Mouse (Mus musculus) 3134 (cell line): ENCODE measurements around the gene Blvra.
"Not testable (repeated sequence)": the region's sequence is repeated elsewhere in the genome, so short reads cannot be mapped to it uniquely, and the experiment has no call there.

Experiments
- DNase-seq: peaks from one replicate; pipeline ENCODE4 v3.0.0-alpha.2; 2011; ENCODE audit warnings: low spot score; ENCODE audit not compliant: insufficient read length; ENCODE audit errors: extremely low read depth

Blvra gene

GRCm38 (mm10) chr2:127135255-127135654, 64.8 kb downstream of the Blvra start:
- DNase-seq, result not testable (repeated sequence)

- DNase-seq, result no peak
These were observed 66.5 kb downstream of the Blvra start for GRCm38 (mm10) chr2:127136979-127137378.

DNA sequence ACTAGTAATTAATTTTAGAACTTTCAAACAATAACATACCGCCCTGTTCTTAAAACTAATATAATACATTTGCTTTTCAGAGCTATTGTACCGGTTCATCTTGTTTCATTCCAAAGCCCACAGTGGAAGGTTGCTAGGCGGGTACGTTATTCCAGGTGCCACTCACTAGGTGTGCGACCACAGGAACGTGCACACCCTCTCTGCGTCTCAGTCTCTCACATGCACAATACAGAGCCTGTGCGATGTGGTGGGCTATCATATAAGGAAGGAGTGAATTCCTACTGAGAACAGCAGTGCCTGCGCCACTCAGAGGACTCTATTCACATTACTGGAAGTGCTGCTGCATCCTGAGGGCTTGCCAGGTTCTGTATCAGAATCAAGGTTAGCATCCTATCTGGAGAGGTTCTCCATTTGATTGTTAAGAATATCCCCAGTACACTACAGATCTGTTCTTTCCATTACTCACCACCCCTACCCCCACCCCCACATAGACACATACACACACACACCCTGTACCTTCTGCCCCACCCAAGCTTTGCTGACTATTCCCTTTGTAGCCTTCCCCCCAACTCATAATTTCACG, 67.5 kb downstream of the Blvra start:
- no peak for DNase-seq

- no peak for DNase-seq
These were observed 68.0 kb downstream of the Blvra start for GRCm38 (mm10) chr2:127138449-127138848.

GRCm38 (mm10) chr2:127139094-127139493, 68.6 kb downstream of the Blvra start:
- peak; percentile 74 for DNase-seq

DNA sequence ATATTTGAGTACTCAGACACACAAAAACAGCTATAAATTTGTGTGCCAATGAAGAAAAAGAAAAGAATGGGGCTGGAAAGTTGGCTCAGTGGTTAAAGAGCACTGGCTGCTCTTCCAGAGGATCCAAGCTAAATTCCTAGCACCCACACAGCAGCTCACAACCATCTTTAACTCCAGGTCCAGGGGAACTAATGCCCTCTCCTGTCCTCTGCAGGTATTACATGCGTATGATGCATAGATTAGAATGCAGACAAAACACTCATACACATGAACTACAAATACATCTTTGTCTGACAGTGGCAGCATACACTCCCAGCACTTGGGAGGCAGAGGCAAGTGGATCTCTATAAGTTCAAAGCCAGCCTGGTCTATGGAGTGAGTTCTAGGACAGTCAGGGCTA, 69.1 kb downstream of the Blvra start:
- DNase-seq, result no peak

DNA sequence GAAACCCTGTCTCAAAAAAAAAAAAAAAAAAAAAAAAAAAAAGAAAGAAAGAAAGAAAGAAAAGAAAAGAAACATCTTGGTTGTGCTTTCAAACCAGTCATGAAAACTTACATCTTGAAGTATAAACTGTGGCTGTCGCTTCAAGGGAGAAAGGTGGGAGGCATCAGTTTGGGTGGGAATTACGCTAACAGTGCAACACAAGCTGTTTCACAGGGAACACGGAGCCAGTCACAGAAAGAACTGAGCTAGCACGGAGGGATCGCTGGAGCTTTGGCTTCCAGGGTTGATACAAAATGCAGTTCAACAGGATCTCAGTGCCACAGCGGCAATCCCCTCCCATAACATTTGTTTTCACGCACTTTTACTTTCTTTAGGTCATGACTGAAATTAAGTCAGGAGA, 69.5 kb downstream of the Blvra start:
- no peak for DNase-seq

- no peak for DNase-seq
These were observed 71.6 kb downstream of the Blvra start for GRCm38 (mm10) chr2:127142031-127142430.

DNA sequence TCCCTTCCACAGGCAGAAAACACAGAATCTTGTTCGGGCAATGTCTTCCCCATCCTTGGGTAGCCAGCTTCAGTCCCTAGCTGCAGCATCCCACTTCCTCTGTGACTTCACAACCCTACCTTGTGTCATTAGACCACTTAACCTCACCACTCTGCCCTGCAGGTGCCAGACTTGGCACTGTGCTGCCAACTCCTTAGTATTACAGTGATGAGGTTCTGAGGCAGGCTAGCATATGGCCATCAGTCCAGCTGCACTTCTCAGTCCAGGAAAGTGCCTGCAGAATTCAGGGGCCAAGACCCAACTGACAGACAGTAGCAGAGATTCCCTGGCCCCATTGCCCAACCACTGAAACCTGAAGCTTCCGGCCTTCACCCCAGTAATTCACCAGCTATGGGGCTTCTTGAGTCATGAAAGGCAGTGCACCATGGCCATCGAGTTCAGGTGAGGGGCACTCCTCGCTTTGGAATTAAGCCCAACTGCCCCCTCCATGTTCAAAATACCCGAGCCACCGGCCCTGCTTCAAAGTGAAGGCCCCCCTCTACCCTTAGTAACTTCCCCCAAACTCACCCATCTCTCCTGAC, 72.2 kb downstream of the Blvra start:
- no peak for DNase-seq

GRCm38 (mm10) chr2:127143158-127144063, 72.9 kb downstream of the Blvra start, which contains the start of gene Itpripl1:
Gene Itpripl1, minus strand, starts transcription at chr2:127143442.
- DNase-seq, result peak; percentile 83

GRCm38 (mm10) chr2:127145699-127146098, 75.2 kb downstream of the Blvra start:
- DNase-seq, result no peak
